Mouse (Mus musculus) lung, postnatal 10 days (tissue): ENCODE results near the gene Zdhhc21.

Source experiments
- DNase-seq: peaks from one replicate; pipeline ENCODE4 v3.0.0; 2021

The Zdhhc21 gene

GRCm38 (mm10) chr4:82762430-82763119 is 97.2 kb downstream of the Zdhhc21 start:
- no peak for DNase-seq

- no peak for DNase-seq
These were observed 103.5 kb downstream of the Zdhhc21 start for GRCm38 (mm10) chr4:82756295-82756626.

- no peak for DNase-seq
These were observed 104.0 kb downstream of the Zdhhc21 start for GRCm38 (mm10) chr4:82755616-82756294.
